In genomic region chr15:7134454-7135052, GRCm38 (mm10) we compare ENCODE assay signal across 9 mouse cellular contexts. TPM values are rescaled to one million over a fixed set of nuclear protein-coding genes. Genes with fewer than 3 reads are reported as not detected.
DNase-seq lines count a peak whose midpoint lies in the region; ATAC-seq and TF ChIP-seq lines count a peak whose summit lies in the region.
"Had no signal": no experiment of that assay in that cellular context is flagged by ENCODE, and none has a peak within 500 bp of the region (broad histone marks: within the 10 kb centered on the region; RNA-seq: fewer than 3 reads in every experiment).

No protein-coding gene starts in this region.

- H3K27me3 ChIP-seq in forebrain, postnatal 0 days (ENCODE audit: insufficient read depth, low read length), result no peaks in the 10 kb centered on the region
- 0 out of 2 replicates have a peak, but pooled peaks cover 3% of the 10 kb centered on the region for H3K27me3 ChIP-seq in forebrain, embryonic 16.5 days (replicated peaks; ENCODE audit: control insufficient read depth, insufficient read depth, low read length)
- no peaks in the 10 kb centered on the region for H3K27me3 ChIP-seq in lung, embryonic 14.5 days (ENCODE audit: insufficient read depth, low read length)
- H3K27me3 ChIP-seq in neural tube, embryonic 15.5 days (replicated peaks), result no peaks in the 10 kb centered on the region
- H3K27me3 ChIP-seq: heart, embryonic 15.5 days had no signal

- 56% methylated on average over 11 of the region's 11 CpGs for WGBS in forebrain, postnatal 0 days
- 54% methylated on average over 11 of the region's 11 CpGs for WGBS in forebrain, embryonic 16.5 days
- WGBS in lung, embryonic 14.5 days, result 43% methylated on average over 11 of the region's 11 CpGs
- 40% methylated on average over 11 of the region's 11 CpGs for WGBS in lung, adult 2 months
- 61% methylated on average over 11 of the region's 11 CpGs for WGBS in neural tube, embryonic 15.5 days

- H3K9me3 ChIP-seq in forebrain, postnatal 0 days (ENCODE audit: low read length), result no peaks in the 10 kb centered on the region
- no peaks in the 10 kb centered on the region for H3K9me3 ChIP-seq in forebrain, embryonic 16.5 days (ENCODE audit: control insufficient read depth, low read length)
- H3K9me3 ChIP-seq in lung, embryonic 14.5 days (ENCODE audit: low read depth, low read length), result no peaks in the 10 kb centered on the region
- H3K9me3 ChIP-seq in neural tube, embryonic 15.5 days (replicated peaks), result no peaks in the 10 kb centered on the region
- H3K9me3 ChIP-seq: heart, embryonic 15.5 days had no signal

- no peak overlapping the region for H3K4me3 ChIP-seq in forebrain, postnatal 0 days (ENCODE audit: low read depth, low read length)
- H3K4me3 ChIP-seq in forebrain, embryonic 16.5 days (replicated peaks; ENCODE audit: low read length), result no peak overlapping the region
- no peak overlapping the region for H3K4me3 ChIP-seq in lung, embryonic 14.5 days (ENCODE audit: low read depth, low read length)
- H3K4me3 ChIP-seq in lung, adult 2 months (replicated peaks; ENCODE audit: extremely low read depth, low read depth, low read length), result no peak overlapping the region
- no peak overlapping the region for H3K4me3 ChIP-seq in neural tube, embryonic 15.5 days (replicated peaks)
- H3K4me3 ChIP-seq: heart, embryonic 15.5 days had no signal

- H3K4me1 ChIP-seq in forebrain, postnatal 0 days (ENCODE audit: insufficient read depth), result no peaks in the 10 kb centered on the region
- peaks cover 12% of the 10 kb centered on the region for H3K4me1 ChIP-seq in forebrain, embryonic 16.5 days (replicated peaks; ENCODE audit: control insufficient read depth, insufficient read depth, low read length)
- peaks cover 19% of the 10 kb centered on the region for H3K4me1 ChIP-seq in lung, embryonic 14.5 days (ENCODE audit: insufficient read depth)
- peaks cover 25% of the 10 kb centered on the region for H3K4me1 ChIP-seq in lung, adult 2 months (ENCODE audit: control insufficient read depth, insufficient read depth, low read length)
- peaks cover 30% of the 10 kb centered on the region for H3K4me1 ChIP-seq in neural tube, embryonic 15.5 days

- no peak for ATAC-seq in forebrain, postnatal 0 days
- ATAC-seq in forebrain, embryonic 16.5 days, result no peak
- no peak for ATAC-seq in lung, embryonic 14.5 days (ENCODE audit: insufficient read depth)
- no peak for ATAC-seq in neural tube, embryonic 15.5 days (ENCODE audit: low FRiP score)

- peak; percentile 63 for DNase-seq in forebrain, postnatal 0 days
- DNase-seq in lung, embryonic 14.5 days, result peak; percentile 85
- DNase-seq in lung, adult 2 months, result no peak
- peak; percentile 51 for DNase-seq in embryo, embryonic 9.5 days (ENCODE audit: extremely low spot score)
- DNase-seq in left cerebral cortex, postnatal 4 days, result no peak
- DNase-seq in urinary bladder, postnatal 25 days (ENCODE audit: low spot score), result no peak

- H3K9ac ChIP-seq in forebrain, postnatal 0 days, result no peak overlapping the region
- no peak overlapping the region for H3K9ac ChIP-seq in forebrain, embryonic 16.5 days (replicated peaks; ENCODE audit: low read depth, low read length)
- no peak overlapping the region for H3K9ac ChIP-seq in lung, embryonic 14.5 days
- H3K9ac ChIP-seq in neural tube, embryonic 15.5 days (replicated peaks), result no peak overlapping the region
- H3K9ac ChIP-seq: heart, embryonic 15.5 days had no signal

- H3K4me2 ChIP-seq in forebrain, postnatal 0 days (ENCODE audit: low read depth), result no peak overlapping the region
- H3K4me2 ChIP-seq in forebrain, embryonic 16.5 days (ENCODE audit: low read length), result no peak overlapping the region
- no peak overlapping the region for H3K4me2 ChIP-seq in lung, embryonic 14.5 days
- peak overlapping the region; percentile 9; the same call in 1 of the 2 replicates for H3K4me2 ChIP-seq in neural tube, embryonic 15.5 days
- H3K4me2 ChIP-seq: heart, embryonic 15.5 days had no signal

- no peak for TF ChIP-seq POLR2A in lung, adult 2 months (IDR thresholded peaks at IDR 0.05; ENCODE audit: borderline replicate concordance, extremely low read depth, low read depth, low read length)

- TF ChIP-seq CTCF in forebrain, postnatal 0 days (IDR thresholded peaks at IDR 0.05; ENCODE audit: low read depth), result peak; percentile 69
- peak; percentile 68 for TF ChIP-seq CTCF in lung, embryonic 14.5 days (IDR thresholded peaks at IDR 0.05; ENCODE audit: low read depth)
- TF ChIP-seq CTCF in lung, adult 2 months (IDR thresholded peaks at IDR 0.05; ENCODE audit: insufficient read depth, low read length), result no peak

- H3K36me3 ChIP-seq in forebrain, postnatal 0 days (ENCODE audit: insufficient read depth), result no peaks in the 10 kb centered on the region
- H3K36me3 ChIP-seq in forebrain, embryonic 16.5 days (ENCODE audit: control insufficient read depth, insufficient read depth), result no peaks in the 10 kb centered on the region
- 0 out of 2 replicates have a peak, but pooled peaks cover 3% of the 10 kb centered on the region for H3K36me3 ChIP-seq in lung, embryonic 14.5 days (ENCODE audit: insufficient read depth)
- no peaks in the 10 kb centered on the region for H3K36me3 ChIP-seq in neural tube, embryonic 15.5 days
- H3K36me3 ChIP-seq: heart, embryonic 15.5 days had no signal

- intact Hi-C loops in left cerebral cortex, postnatal 4 days (cut with DNase I), result loop anchor here (5.0 to 10.0 kb wide), 2 partner anchors 90 to 308 kb away; no protein-coding TSS in a partner anchor

- no peak overlapping the region for H3K27ac ChIP-seq in forebrain, postnatal 0 days (ENCODE audit: low read depth, low read length)
- H3K27ac ChIP-seq in forebrain, embryonic 16.5 days (ENCODE audit: low read length), result no peak overlapping the region
- H3K27ac ChIP-seq in lung, embryonic 14.5 days (ENCODE audit: low read depth), result no peak overlapping the region
- H3K27ac ChIP-seq in neural tube, embryonic 15.5 days (replicated peaks), result no peak overlapping the region
- H3K27ac ChIP-seq: heart, embryonic 15.5 days had no signal

RNA-seq across cellular contexts. Expression of gene Lifr, which starts 44.1 kb away (rescaled TPM):
- 20.9 and 26.1 TPM in 2 replicates for total RNA-seq in forebrain, postnatal 0 days (2014; rRNA removed)
- 5.5 and 6.8 TPM in 2 replicates for polyA plus RNA-seq in forebrain, postnatal 0 days (2015; fragmentation: Nextera tagmentation; extraction: Ambion mirVana)
- polyA plus RNA-seq in forebrain, embryonic 16.5 days (2015; fragmentation: Nextera tagmentation; extraction: Ambion mirVana), result 7.4 and 9.2 TPM in 2 replicates
- polyA plus RNA-seq in lung, embryonic 14.5 days (2014; fragmentation: Nextera tagmentation; extraction: Ambion mirVana), result 30.5 and 31.0 TPM in 2 replicates
- polyA plus RNA-seq in lung, adult 2 months (2012; rRNA removed), result 101 and 222 TPM in 2 replicates
- polyA plus RNA-seq in neural tube, embryonic 15.5 days (2015; fragmentation: Nextera tagmentation; extraction: Ambion mirVana), result 18.8 and 22.1 TPM in 2 replicates
- 10 to 100 TPM; 27.4 to 28.0 TPM for total RNA-seq in left cerebral cortex, postnatal 4 days (2021)

Comparison
In these comparisons a context has a peak if more than half of its experiments do, and no peak if none do; other contexts are left out.
1. DNase-seq: peak in forebrain, postnatal 0 days (single experiment), lung, embryonic 14.5 days (single experiment) and embryo, embryonic 9.5 days (single experiment); none in lung, adult 2 months (single experiment), left cerebral cortex, postnatal 4 days (single experiment) and urinary bladder, postnatal 25 days (single experiment).